Mouse (Mus musculus): ENCODE measurements around the gene Gadd45g. TPM values are rescaled to one million over a fixed set of nuclear protein-coding genes. Genes with fewer than 3 reads are reported as not detected.

Gene Gadd45g
- total RNA-seq, 4 experiments from 2014 or later = 10.3 to 22.3 (median 14.1) TPM

GRCm38 (mm10) chr13:51852560-51853190, 6.2 kb downstream of the Gadd45g start:
- DNase-seq (ENCODE audit: low spot score in 2 of 2) = no peak

GRCm38 (mm10) chr13:51853301-51854243, 7.1 kb downstream of the Gadd45g start:
- no peak for DNase-seq (ENCODE audit: low spot score in 2 of 2)

- no peak for DNase-seq (ENCODE audit: low spot score in 2 of 2)
Measured at GRCm38 (mm10) chr13:51855584-51855983, 9.1 kb downstream of the Gadd45g start.

- no peak for DNase-seq (ENCODE audit: low spot score in 2 of 2)
Measured at GRCm38 (mm10) chr13:51857156-51857555, 10.7 kb downstream of the Gadd45g start.

- DNase-seq (ENCODE audit: low spot score in 2 of 2) = no peak
Measured at GRCm38 (mm10) chr13:51858475-51858874, 12.0 kb downstream of the Gadd45g start.

GRCm38 (mm10) chr13:51859174-51859573, 12.7 kb downstream of the Gadd45g start:
- no peak for DNase-seq (ENCODE audit: low spot score in 2 of 2)

GRCm38 (mm10) chr13:51859798-51860197, 13.3 kb downstream of the Gadd45g start:
- no peak for DNase-seq (ENCODE audit: low spot score in 2 of 2)

GRCm38 (mm10) chr13:51862750-51863149, 16.3 kb downstream of the Gadd45g start:
- DNase-seq (ENCODE audit: low spot score in 2 of 2) = no peak

- DNase-seq (ENCODE audit: low spot score in 2 of 2) = no peak
Measured at GRCm38 (mm10) chr13:51866151-51866659, 19.7 kb downstream of the Gadd45g start.

GRCm38 (mm10) chr13:51868491-51869128, 22.1 kb downstream of the Gadd45g start:
- DNase-seq (ENCODE audit: low spot score in 2 of 2) = no peak

- DNase-seq (ENCODE audit: low spot score in 2 of 2) = no peak
Measured at GRCm38 (mm10) chr13:51869129-51869491, 22.6 kb downstream of the Gadd45g start.

- DNase-seq (ENCODE audit: low spot score in 2 of 2) = no peak
Measured at GRCm38 (mm10) chr13:51871148-51871547, 24.7 kb downstream of the Gadd45g start.

GRCm38 (mm10) chr13:51872252-51872962, 25.9 kb downstream of the Gadd45g start:
- no peak for DNase-seq (ENCODE audit: low spot score in 2 of 2)

- no peak for DNase-seq (ENCODE audit: low spot score in 2 of 2)
Measured at GRCm38 (mm10) chr13:51872963-51873514, 26.6 kb downstream of the Gadd45g start.

- no peak for DNase-seq (ENCODE audit: low spot score in 2 of 2)
Measured at GRCm38 (mm10) chr13:51873786-51874185, 27.3 kb downstream of the Gadd45g start.

- no peak for DNase-seq (ENCODE audit: low spot score in 2 of 2)
Measured at GRCm38 (mm10) chr13:51876131-51876530, 29.7 kb downstream of the Gadd45g start.

GRCm38 (mm10) chr13:51878806-51879205, 32.3 kb downstream of the Gadd45g start:
- DNase-seq (ENCODE audit: low spot score in 2 of 2) = no peak

GRCm38 (mm10) chr13:51879571-51879970, 33.1 kb downstream of the Gadd45g start:
- no peak for DNase-seq (ENCODE audit: low spot score in 2 of 2)

- no peak for DNase-seq (ENCODE audit: low spot score in 2 of 2)
Measured at GRCm38 (mm10) chr13:51880019-51880418, 33.5 kb downstream of the Gadd45g start.

GRCm38 (mm10) chr13:51881271-51882128, 35.0 kb downstream of the Gadd45g start:
- DNase-seq (ENCODE audit: low spot score in 2 of 2) = peak in 1 of 2 experiments; percentile 22

Measured in left cerebral cortex, adult 8-10 months (tissue).